Mouse (Mus musculus): ENCODE results near the gene Plod2. TPM values are rescaled to one million over a fixed set of nuclear protein-coding genes. Genes with fewer than 3 reads are reported as not detected.

The Plod2 gene
- polyA plus RNA-seq, 1 experiment from 2014 or later, result 2.6 TPM

GRCm38 (mm10) chr9:92603541-92603940, 61.5 kb downstream of the Plod2 start:
- no peak for ATAC-seq (ENCODE audit: low read depth)
- Histone ChIP-seq H3K27me3 (no peaks in the 10 kb centered on the region), H3K9me3 (replicated peaks) (no peaks in the 10 kb centered on the region), H3K27ac (no peak overlapping the region), H3K4me3 (replicated peaks) (no peak overlapping the region), H3K4me1 (replicated peaks) (no peaks in the 10 kb centered on the region), H3K9ac (no peak overlapping the region), H3K36me3 (no peaks in the 10 kb centered on the region), H3K4me2 (no peak overlapping the region)
- no peak for DNase-seq
- 69% methylated on average over 4 of the region's 4 CpGs for WGBS (ENCODE audit: insufficient replicate concordance)

GRCm38 (mm10) chr9:92610628-92611267, 68.7 kb downstream of the Plod2 start:
- Histone ChIP-seq H3K4me2 (no peak overlapping the region), H3K4me1 (replicated peaks) (no peaks in the 10 kb centered on the region), H3K27me3 (no peaks in the 10 kb centered on the region), H3K27ac (no peak overlapping the region), H3K36me3 (no peaks in the 10 kb centered on the region), H3K9me3 (replicated peaks) (no peaks in the 10 kb centered on the region), H3K9ac (no peak overlapping the region), H3K4me3 (replicated peaks) (no peak overlapping the region)
- DNase-seq (no peak), ATAC-seq (ENCODE audit: low read depth) (no peak)
- WGBS (ENCODE audit: insufficient replicate concordance), result 54% methylated on average over 9 of the region's 9 CpGs

DNA sequence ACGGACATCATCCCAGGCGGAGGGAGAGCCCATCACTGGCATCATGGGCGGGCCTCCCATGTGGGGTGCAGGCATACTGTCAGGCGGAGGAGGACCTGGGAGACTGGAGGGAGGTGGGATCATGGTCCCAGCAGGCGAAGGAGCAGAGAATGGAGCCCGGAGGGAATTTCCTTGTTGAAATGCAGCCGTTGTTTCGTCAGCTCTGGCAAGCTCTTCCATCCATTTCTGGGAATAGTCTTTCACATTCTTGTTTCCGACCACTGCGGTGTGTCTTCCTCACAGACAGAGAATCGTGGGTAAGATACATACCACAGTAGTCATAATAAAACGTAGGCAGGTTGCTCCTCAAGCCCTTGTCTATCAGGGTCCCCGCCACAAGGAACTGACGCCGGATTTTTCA, 70.6 kb downstream of the Plod2 start:
- ATAC-seq (ENCODE audit: low read depth), result no peak
- no peak overlapping the region for H3K4me2 ChIP-seq
- no peaks in the 10 kb centered on the region for H3K9me3 ChIP-seq (replicated peaks)
- H3K4me1 ChIP-seq (replicated peaks), result no peaks in the 10 kb centered on the region
- H3K27ac ChIP-seq, result no peak overlapping the region
- no peaks in the 10 kb centered on the region for H3K36me3 ChIP-seq
- H3K9ac ChIP-seq, result no peak overlapping the region
- no peaks in the 10 kb centered on the region for H3K27me3 ChIP-seq
- DNase-seq, result no peak
- 67% methylated on average over 15 of the region's 15 CpGs for WGBS (ENCODE audit: insufficient replicate concordance)
- no peak overlapping the region for H3K4me3 ChIP-seq (replicated peaks)

DNA sequence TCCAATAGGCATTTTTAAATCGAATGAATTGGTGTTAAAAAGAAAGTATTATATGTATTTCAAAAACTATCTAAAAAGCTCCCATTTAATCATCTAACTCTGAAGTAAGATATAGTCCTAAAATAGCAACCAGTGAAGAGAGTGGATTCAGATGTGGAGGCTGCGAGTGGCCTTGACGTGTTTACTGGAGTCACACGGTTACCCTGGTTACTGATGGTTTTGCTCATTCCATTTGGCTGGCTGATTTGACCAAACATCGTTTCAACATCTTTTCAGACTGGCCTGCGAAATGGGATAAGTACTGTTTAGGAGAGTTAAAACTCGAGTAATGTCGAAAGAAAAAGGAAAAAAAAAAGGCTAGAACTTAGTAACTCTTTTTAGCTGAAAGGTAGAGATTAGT, 71.2 kb downstream of the Plod2 start:
- no peak overlapping the region for H3K27ac ChIP-seq
- H3K4me3 ChIP-seq (replicated peaks), result no peak overlapping the region
- no peak for DNase-seq
- no peaks in the 10 kb centered on the region for H3K27me3 ChIP-seq
- no peaks in the 10 kb centered on the region for H3K4me1 ChIP-seq (replicated peaks)
- no peak for ATAC-seq (ENCODE audit: low read depth)
- H3K9ac ChIP-seq, result no peak overlapping the region
- no peak overlapping the region for H3K4me2 ChIP-seq
- H3K9me3 ChIP-seq (replicated peaks), result no peaks in the 10 kb centered on the region
- 70% methylated on average over 8 of the region's 8 CpGs for WGBS (ENCODE audit: insufficient replicate concordance)
- H3K36me3 ChIP-seq, result no peaks in the 10 kb centered on the region

DNA sequence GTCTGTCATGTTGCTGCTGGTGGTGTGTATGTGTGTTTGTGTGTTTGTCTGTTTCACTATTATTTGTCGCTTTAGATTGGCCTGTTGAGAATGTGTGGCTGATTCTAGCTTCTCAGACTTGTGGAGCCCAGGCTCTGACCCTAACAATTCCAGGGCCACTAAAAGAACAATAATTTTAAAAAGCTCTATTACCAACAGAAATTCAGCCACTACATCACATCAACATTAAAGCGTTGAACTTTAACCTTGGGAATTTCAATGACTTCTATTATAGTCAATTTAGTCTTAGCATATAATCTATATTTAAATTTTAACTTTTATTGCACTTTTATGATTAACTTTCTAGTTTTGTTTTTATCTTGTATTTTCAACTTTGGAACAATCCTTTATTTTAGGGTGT, 74.4 kb downstream of the Plod2 start:
- no peaks in the 10 kb centered on the region for H3K27me3 ChIP-seq
- H3K4me1 ChIP-seq (replicated peaks), result no peaks in the 10 kb centered on the region
- H3K27ac ChIP-seq, result no peak overlapping the region
- no peak overlapping the region for H3K4me2 ChIP-seq
- WGBS (ENCODE audit: insufficient replicate concordance), result 80% methylated on average over 2 of the region's 2 CpGs
- no peak for DNase-seq
- H3K9me3 ChIP-seq (replicated peaks), result no peaks in the 10 kb centered on the region
- ATAC-seq (ENCODE audit: low read depth), result no peak
- H3K4me3 ChIP-seq (replicated peaks), result no peak overlapping the region
- no peak overlapping the region for H3K9ac ChIP-seq
- no peaks in the 10 kb centered on the region for H3K36me3 ChIP-seq

DNA sequence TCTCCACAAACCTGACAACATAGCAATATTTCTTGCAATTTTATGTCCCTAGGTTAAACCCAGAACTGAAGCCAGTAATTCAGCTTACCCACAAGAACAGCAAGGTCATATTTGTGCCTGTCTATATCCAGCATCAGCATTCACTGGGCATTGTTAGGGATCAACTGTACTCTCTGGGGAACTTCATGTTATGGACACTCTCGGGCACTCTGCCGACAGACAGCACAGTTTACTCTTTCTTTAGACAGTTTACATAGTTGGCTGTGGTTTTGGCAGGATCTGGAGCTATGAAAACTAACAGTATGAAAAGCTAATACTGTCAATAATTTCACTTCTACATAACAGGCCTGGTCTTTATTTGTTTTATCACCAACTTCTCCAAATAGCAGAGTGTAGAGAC, 75.4 kb downstream of the Plod2 start:
- Histone ChIP-seq H3K27ac (no peak overlapping the region), H3K36me3 (no peaks in the 10 kb centered on the region), H3K4me1 (replicated peaks) (no peaks in the 10 kb centered on the region), H3K9me3 (replicated peaks) (no peaks in the 10 kb centered on the region), H3K27me3 (no peaks in the 10 kb centered on the region), H3K4me2 (no peak overlapping the region), H3K9ac (no peak overlapping the region), H3K4me3 (replicated peaks) (no peak overlapping the region)
- WGBS (ENCODE audit: insufficient replicate concordance), result 67% methylated on average over 2 of the region's 2 CpGs
- DNase-seq (no peak), ATAC-seq (ENCODE audit: low read depth) (no peak)

- H3K36me3 ChIP-seq, result no peaks in the 10 kb centered on the region
- H3K4me3 ChIP-seq (replicated peaks), result no peak overlapping the region
- no peak overlapping the region for H3K27ac ChIP-seq
- ATAC-seq (ENCODE audit: low read depth), result no peak
- H3K4me1 ChIP-seq (replicated peaks), result no peaks in the 10 kb centered on the region
- H3K27me3 ChIP-seq, result no peaks in the 10 kb centered on the region
- no peak overlapping the region for H3K4me2 ChIP-seq
- WGBS (ENCODE audit: insufficient replicate concordance), result 26% methylated on average over 1 of the region's 1 CpGs
- no peaks in the 10 kb centered on the region for H3K9me3 ChIP-seq (replicated peaks)
- no peak for DNase-seq
- no peak overlapping the region for H3K9ac ChIP-seq
These were observed 78.1 kb downstream of the Plod2 start for GRCm38 (mm10) chr9:92620088-92620487.

GRCm38 (mm10) chr9:92621246-92621645, 79.2 kb downstream of the Plod2 start:
- ATAC-seq (ENCODE audit: low read depth) (no peak), DNase-seq (no peak)
- no peaks in the 10 kb centered on the region for H3K4me1 ChIP-seq (replicated peaks)
- no peaks in the 10 kb centered on the region for H3K9me3 ChIP-seq (replicated peaks)
- H3K27ac ChIP-seq, result no peak overlapping the region
- no peaks in the 10 kb centered on the region for H3K36me3 ChIP-seq
- no peak overlapping the region for H3K4me2 ChIP-seq
- 48% methylated on average over 3 of the region's 3 CpGs for WGBS (ENCODE audit: insufficient replicate concordance)
- no peak overlapping the region for H3K9ac ChIP-seq
- H3K27me3 ChIP-seq, result no peaks in the 10 kb centered on the region
- no peak overlapping the region for H3K4me3 ChIP-seq (replicated peaks)

GRCm38 (mm10) chr9:92621878-92622282, 79.9 kb downstream of the Plod2 start:
- no peaks in the 10 kb centered on the region for H3K4me1 ChIP-seq (replicated peaks)
- no peak overlapping the region for H3K27ac ChIP-seq
- no peak for ATAC-seq (ENCODE audit: low read depth)
- no peaks in the 10 kb centered on the region for H3K36me3 ChIP-seq
- H3K9ac ChIP-seq, result no peak overlapping the region
- no peak overlapping the region for H3K4me3 ChIP-seq (replicated peaks)
- WGBS (ENCODE audit: insufficient replicate concordance), result 36% methylated on average over 2 of the region's 2 CpGs
- H3K27me3 ChIP-seq, result no peaks in the 10 kb centered on the region
- no peaks in the 10 kb centered on the region for H3K9me3 ChIP-seq (replicated peaks)
- DNase-seq, result no peak
- H3K4me2 ChIP-seq, result no peak overlapping the region

GRCm38 (mm10) chr9:92634792-92635191, 92.8 kb downstream of the Plod2 start:
- no peaks in the 10 kb centered on the region for H3K36me3 ChIP-seq
- 56% methylated on average over 3 of the region's 3 CpGs for WGBS (ENCODE audit: insufficient replicate concordance)
- no peak overlapping the region for H3K4me2 ChIP-seq
- DNase-seq, result no peak
- H3K4me1 ChIP-seq (replicated peaks), result no peaks in the 10 kb centered on the region
- H3K27ac ChIP-seq, result no peak overlapping the region
- no peak overlapping the region for H3K9ac ChIP-seq
- H3K9me3 ChIP-seq (replicated peaks), result no peaks in the 10 kb centered on the region
- H3K4me3 ChIP-seq (replicated peaks), result no peak overlapping the region
- no peaks in the 10 kb centered on the region for H3K27me3 ChIP-seq
- no peak for ATAC-seq (ENCODE audit: low read depth)

GRCm38 (mm10) chr9:92639200-92639897, 97.3 kb downstream of the Plod2 start:
- Histone ChIP-seq H3K4me3 (replicated peaks) (no peak overlapping the region), H3K9ac (no peak overlapping the region), H3K4me1 (replicated peaks) (no peaks in the 10 kb centered on the region), H3K36me3 (no peaks in the 10 kb centered on the region), H3K27me3 (no peaks in the 10 kb centered on the region), H3K9me3 (replicated peaks) (no peaks in the 10 kb centered on the region), H3K27ac (no peak overlapping the region), H3K4me2 (no peak overlapping the region)
- DNase-seq, result no peak
- ATAC-seq (ENCODE audit: low read depth), result no peak
- 66% methylated on average over 6 of the region's 6 CpGs for WGBS (ENCODE audit: insufficient replicate concordance)

DNA sequence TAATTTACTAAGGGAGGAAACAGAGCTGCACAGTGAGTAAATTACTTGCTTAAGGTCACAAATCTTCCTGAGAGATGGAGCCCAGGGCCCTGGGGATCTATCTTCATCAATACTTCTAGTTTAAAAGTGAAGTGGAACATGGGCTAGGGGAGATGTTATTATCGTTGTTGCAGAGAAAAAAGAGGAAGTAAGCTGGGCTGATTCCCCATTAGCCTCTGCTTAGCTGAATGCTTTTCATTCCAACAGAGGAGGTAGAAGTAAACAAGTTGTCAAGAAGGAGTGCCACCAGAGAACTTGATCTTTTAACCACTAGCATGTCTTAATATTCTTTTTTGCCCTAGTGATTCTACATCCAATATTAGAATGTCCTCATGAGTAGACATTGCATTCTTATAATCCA, 99.7 kb downstream of the Plod2 start:
- no peak for ATAC-seq (ENCODE audit: low read depth)
- H3K27me3 ChIP-seq, result no peaks in the 10 kb centered on the region
- no peak overlapping the region for H3K9ac ChIP-seq
- H3K4me3 ChIP-seq (replicated peaks), result no peak overlapping the region
- no peaks in the 10 kb centered on the region for H3K9me3 ChIP-seq (replicated peaks)
- H3K4me2 ChIP-seq, result no peak overlapping the region
- no peak for DNase-seq
- H3K27ac ChIP-seq, result no peak overlapping the region
- H3K4me1 ChIP-seq (replicated peaks), result no peaks in the 10 kb centered on the region
- no peaks in the 10 kb centered on the region for H3K36me3 ChIP-seq
- 23% methylated on average over 1 of the region's 1 CpGs for WGBS (ENCODE audit: insufficient replicate concordance)

All from liver, embryonic 13.5 days (tissue).